10 mouse cellular contexts compared by ENCODE assay signal in the genomic region with DNA sequence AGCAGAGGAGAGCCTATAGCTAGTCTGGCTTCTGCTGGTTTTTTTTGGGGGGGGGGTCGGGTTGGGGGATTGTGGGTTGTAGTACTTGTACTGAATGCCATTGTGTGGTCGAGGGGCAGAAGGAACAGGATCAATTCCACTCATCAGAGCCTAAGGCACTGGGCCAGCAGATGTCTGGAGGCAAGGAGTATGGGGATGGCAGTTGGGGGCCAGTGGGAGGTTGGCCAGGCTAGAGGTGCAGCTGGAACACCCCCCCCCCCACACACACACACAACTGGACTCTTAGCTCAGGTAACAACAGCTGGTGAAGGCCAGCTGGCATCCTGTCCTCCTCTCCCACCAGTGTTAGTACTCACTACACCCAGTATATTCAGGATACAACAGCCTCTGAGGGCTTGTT. TPM values are rescaled to one million over a fixed set of nuclear protein-coding genes. Genes with fewer than 3 reads are reported as not detected.
DNase-seq lines count a peak whose midpoint lies in the region; ATAC-seq and TF ChIP-seq lines count a peak whose summit lies in the region.
"Had no signal": no experiment of that assay in that cellular context is flagged by ENCODE, and none has a peak within 500 bp of the region (broad histone marks: within the 10 kb centered on the region; RNA-seq: fewer than 3 reads in every experiment).

No protein-coding gene starts in this region.

- H3K4me1 ChIP-seq in heart, embryonic 11.5 days (ENCODE audit: control insufficient read depth, insufficient read depth, low read length), result peaks cover 6% of the 10 kb centered on the region
- peaks cover 10% of the 10 kb centered on the region for H3K4me1 ChIP-seq in bone marrow macrophage, adult 2 months (ENCODE audit: control insufficient read depth, insufficient read depth, low read length)
- H3K4me1 ChIP-seq in hindbrain, embryonic 15.5 days (replicated peaks), result peaks cover 26% of the 10 kb centered on the region
- 0 out of 2 replicates have a peak, but pooled peaks cover 13% of the 10 kb centered on the region for H3K4me1 ChIP-seq in midbrain, embryonic 14.5 days (ENCODE audit: control insufficient read depth, insufficient read depth, low read length)

- H3K9ac ChIP-seq in heart, embryonic 11.5 days (ENCODE audit: low read depth, low read length), result no peak overlapping the region
- H3K9ac ChIP-seq in hindbrain, embryonic 15.5 days, result no peak overlapping the region
- no peak overlapping the region for H3K9ac ChIP-seq in midbrain, embryonic 14.5 days (replicated peaks; ENCODE audit: low read length)

- no peak for ATAC-seq in heart, embryonic 11.5 days (replicated peaks; ENCODE audit: insufficient number of reproducible peaks, low FRiP score, low TSS enrichment)
- peak; percentile 7; the same call in 1 of the 2 replicates for ATAC-seq in hindbrain, embryonic 15.5 days (ENCODE audit: low FRiP score, low read depth)
- no peak for ATAC-seq in midbrain, embryonic 14.5 days (ENCODE audit: low FRiP score, low TSS enrichment)

- peaks cover 2% of the 10 kb centered on the region; the same call in 1 of the 2 replicates for H3K36me3 ChIP-seq in heart, embryonic 11.5 days (ENCODE audit: control insufficient read depth, insufficient read depth, low read length)
- peaks cover 18% of the 10 kb centered on the region for H3K36me3 ChIP-seq in hindbrain, embryonic 15.5 days
- H3K36me3 ChIP-seq in midbrain, embryonic 14.5 days (ENCODE audit: control insufficient read depth, insufficient read depth, low read length), result peaks cover 21% of the 10 kb centered on the region

- no peak for TF ChIP-seq POLR2A in bone marrow macrophage, adult 2 months (IDR thresholded peaks at IDR 0.05; ENCODE audit: borderline replicate concordance, low read depth, low read length)

- WGBS in heart, embryonic 11.5 days (ENCODE audit: insufficient replicate concordance), result 15% methylated on average over 2 of the region's 2 CpGs
- 4% methylated on average over 2 of the region's 2 CpGs for WGBS in hindbrain, embryonic 15.5 days
- WGBS in midbrain, embryonic 14.5 days, result 7% methylated on average over 2 of the region's 2 CpGs

- no peak for TF ChIP-seq CTCF in bone marrow macrophage, adult 2 months (IDR thresholded peaks at IDR 0.05; ENCODE audit: low read depth, low read length)

- no peaks in the 10 kb centered on the region for H3K9me3 ChIP-seq in heart, embryonic 11.5 days (replicated peaks; ENCODE audit: control insufficient read depth, low read length)
- H3K9me3 ChIP-seq in hindbrain, embryonic 15.5 days, result no peaks in the 10 kb centered on the region
- no peaks in the 10 kb centered on the region for H3K9me3 ChIP-seq in midbrain, embryonic 14.5 days (ENCODE audit: control insufficient read depth, low read length)

- DNase-seq in heart, postnatal 25 days (ENCODE audit: low spot score), result no peak
- DNase-seq in midbrain, embryonic 14.5 days, result no peak
- no peak for DNase-seq in urinary bladder, postnatal 14 days (ENCODE audit: low spot score)
- DNase-seq in kidney, postnatal 10 days, result no peak
- no peak for DNase-seq in thymus, postnatal 4 days

- H3K4me2 ChIP-seq in heart, embryonic 11.5 days, result no peak overlapping the region
- H3K4me2 ChIP-seq in hindbrain, embryonic 15.5 days, result peak overlapping the region; percentile 71
- peak overlapping the region; percentile 88 for H3K4me2 ChIP-seq in midbrain, embryonic 14.5 days (ENCODE audit: low read length)

- intact Hi-C loops in heart, postnatal 25 days (cut with DNase I), result loop anchor here (5.0 to 10.0 kb wide), 3 partner anchors 58 to 306 kb away; partner anchors contain the start of gene Zdhhc8

- H3K4me3 ChIP-seq in heart, embryonic 11.5 days (ENCODE audit: low read depth, low read length), result no peak overlapping the region
- no peak overlapping the region for H3K4me3 ChIP-seq in bone marrow macrophage, adult 2 months (ENCODE audit: insufficient read depth, low read length)
- no peak overlapping the region for H3K4me3 ChIP-seq in hindbrain, embryonic 15.5 days
- no peak overlapping the region for H3K4me3 ChIP-seq in midbrain, embryonic 14.5 days (replicated peaks; ENCODE audit: low read depth, low read length)

- 0 out of 2 replicates have a peak overlapping the region, but pooled peaks have one; percentile 2 for H3K27ac ChIP-seq in heart, embryonic 11.5 days (ENCODE audit: low read depth, low read length)
- peak overlapping the region; percentile 81 for H3K27ac ChIP-seq in bone marrow macrophage, adult 2 months (ENCODE audit: insufficient read depth, low read depth, low read length)
- H3K27ac ChIP-seq in hindbrain, embryonic 15.5 days (replicated peaks), result peak overlapping the region; percentile 85
- H3K27ac ChIP-seq in midbrain, embryonic 14.5 days (replicated peaks; ENCODE audit: low read depth, low read length), result peak overlapping the region; percentile 91

- H3K27me3 ChIP-seq in heart, embryonic 11.5 days (ENCODE audit: control insufficient read depth, insufficient read depth, low read length), result no peaks in the 10 kb centered on the region
- no peaks in the 10 kb centered on the region for H3K27me3 ChIP-seq in hindbrain, embryonic 15.5 days
- no peaks in the 10 kb centered on the region for H3K27me3 ChIP-seq in midbrain, embryonic 14.5 days (ENCODE audit: control insufficient read depth, insufficient read depth, low read length)

RNA-seq across cellular contexts. Expression of gene Slc25a1, which starts 1.2 kb away (rescaled TPM):
- 35.9 and 39.5 TPM in 2 replicates for polyA plus RNA-seq in heart, embryonic 11.5 days (2014; fragmentation: Nextera tagmentation; extraction: Ambion mirVana)
- 10 to 100 TPM in 1 of 2 experiments, 1 to 10 TPM in 1; 7.1 to 14.8 TPM for total RNA-seq in heart, postnatal 25 days (2021)
- 53.5 and 59.4 TPM in 2 replicates for polyA plus RNA-seq in bone marrow macrophage, adult 2 months (2012; ENCODE audit: insufficient read depth, insufficient read length, missing spikeins)
- polyA plus RNA-seq in hindbrain, embryonic 15.5 days (2015; fragmentation: Nextera tagmentation; extraction: Ambion mirVana), result 193 and 203 TPM in 2 replicates
- polyA plus RNA-seq in midbrain, embryonic 14.5 days (2014; fragmentation: Nextera tagmentation; extraction: Ambion mirVana), result 145 and 157 TPM in 2 replicates

RNA-seq across cellular contexts. Expression of gene Gsc2, which starts 14.4 kb away (rescaled TPM):
- not detected in 2 replicates for polyA plus RNA-seq in heart, embryonic 11.5 days (2014; fragmentation: Nextera tagmentation; extraction: Ambion mirVana)
- total RNA-seq in heart, postnatal 25 days (2021), result not detected
- not detected in 2 replicates for polyA plus RNA-seq in bone marrow macrophage, adult 2 months (2012; ENCODE audit: insufficient read depth, insufficient read length, missing spikeins)
- 1.1 and 1.2 TPM in 2 replicates for polyA plus RNA-seq in hindbrain, embryonic 15.5 days (2015; fragmentation: Nextera tagmentation; extraction: Ambion mirVana)
- 0.84 and 0.93 TPM in 2 replicates for polyA plus RNA-seq in midbrain, embryonic 14.5 days (2014; fragmentation: Nextera tagmentation; extraction: Ambion mirVana)
- total RNA-seq: adrenal gland, postnatal 25 days had no signal
- polyA plus RNA-seq: large intestine, adult 2 months had no signal

RNA-seq across cellular contexts. Expression of gene Ess2, which starts 18.1 kb away (rescaled TPM):
- 27.2 and 29.8 TPM in 2 replicates for polyA plus RNA-seq in heart, embryonic 11.5 days (2014; fragmentation: Nextera tagmentation; extraction: Ambion mirVana)
- total RNA-seq in heart, postnatal 25 days (2021), result 1 to 10 TPM; 8.7 to 9.3 TPM
- 20.1 and 27.1 TPM in 2 replicates for polyA plus RNA-seq in bone marrow macrophage, adult 2 months (2012; ENCODE audit: insufficient read depth, insufficient read length, missing spikeins)
- polyA plus RNA-seq in hindbrain, embryonic 15.5 days (2015; fragmentation: Nextera tagmentation; extraction: Ambion mirVana), result 42.5 and 49.6 TPM in 2 replicates
- polyA plus RNA-seq in midbrain, embryonic 14.5 days (2014; fragmentation: Nextera tagmentation; extraction: Ambion mirVana), result 44.1 and 44.6 TPM in 2 replicates

RNA-seq across cellular contexts. Expression of gene Tssk2, which starts 30.8 kb away (rescaled TPM):
- polyA plus RNA-seq in heart, embryonic 11.5 days (2014; fragmentation: Nextera tagmentation; extraction: Ambion mirVana), result 0.11 TPM in 1 of 2 replicates, not detected in the other
- total RNA-seq in heart, postnatal 25 days (2021), result not detected
- polyA plus RNA-seq in bone marrow macrophage, adult 2 months (2012; ENCODE audit: insufficient read depth, insufficient read length, missing spikeins), result not detected in 2 replicates
- polyA plus RNA-seq in hindbrain, embryonic 15.5 days (2015; fragmentation: Nextera tagmentation; extraction: Ambion mirVana), result not detected in 2 replicates
- not detected in 2 replicates for polyA plus RNA-seq in midbrain, embryonic 14.5 days (2014; fragmentation: Nextera tagmentation; extraction: Ambion mirVana)
- total RNA-seq: adrenal gland, postnatal 25 days had no signal
- polyA plus RNA-seq: large intestine, adult 2 months had no signal

RNA-seq across cellular contexts. Expression of gene Dgcr2, which starts 30.8 kb away (rescaled TPM):
- 44.8 and 49.9 TPM in 2 replicates for polyA plus RNA-seq in heart, embryonic 11.5 days (2014; fragmentation: Nextera tagmentation; extraction: Ambion mirVana)
- total RNA-seq in heart, postnatal 25 days (2021), result 10 to 100 TPM; 46.5 to 49.5 TPM
- 23.2 and 29.4 TPM in 2 replicates for polyA plus RNA-seq in bone marrow macrophage, adult 2 months (2012; ENCODE audit: insufficient read depth, insufficient read length, missing spikeins)
- 106 and 111 TPM in 2 replicates for polyA plus RNA-seq in hindbrain, embryonic 15.5 days (2015; fragmentation: Nextera tagmentation; extraction: Ambion mirVana)
- 104 and 108 TPM in 2 replicates for polyA plus RNA-seq in midbrain, embryonic 14.5 days (2014; fragmentation: Nextera tagmentation; extraction: Ambion mirVana)

Comparison
In these comparisons a context has a peak if more than half of its experiments do, and no peak if none do; other contexts are left out.
1. H3K27ac ChIP-seq: peak in every context shown above with its lines; median percentile 91 in midbrain, embryonic 14.5 days; 85 in hindbrain, embryonic 15.5 days; 81 in bone marrow macrophage, adult 2 months; 2 in heart, embryonic 11.5 days.